Mouse (Mus musculus) bone marrow macrophage, adult 2 months (primary cell): ENCODE data around the gene Adm. TPM values are rescaled to one million over a fixed set of nuclear protein-coding genes. Genes with fewer than 3 reads are reported as not detected.

Experiments used
- H3K27ac ChIP-seq: 2 replicates; pipeline ENCODE4 v1.5.1; 2012; ENCODE audit warnings: low read depth, low read length; ENCODE audit not compliant: insufficient read depth
- H3K4me1 ChIP-seq: 2 replicates; pipeline ENCODE4 v1.6.1; 2012; ENCODE audit warnings: low read length; ENCODE audit not compliant: control insufficient read depth, insufficient read depth
- H3K4me3 ChIP-seq: 2 replicates; pipeline ENCODE4 v1.5.1; 2012; ENCODE audit warnings: mild to moderate bottlenecking, low read length, moderate library complexity; ENCODE audit not compliant: insufficient read depth
- CTCF ChIP-seq: IDR thresholded peaks from 2 replicates; pipeline ENCODE4 v1.5.1; 2012; ENCODE audit warnings: low read depth, mild to moderate bottlenecking, low read length, moderate library complexity
- POLR2A ChIP-seq: IDR thresholded peaks from 2 replicates; pipeline ENCODE4 v1.6.1; 2012; ENCODE audit warnings: mild to moderate bottlenecking, low read depth, low read length, borderline replicate concordance
- polyA plus RNA-seq: library from polyadenylated mRNA; stranded (reverse); fragments of >200 nt; gene quantifications from 2 replicates; pipeline ENCODE4 v1.2.4, GENCODE M21; 2012; ENCODE audit not compliant: missing spikeins, insufficient read depth, insufficient read length

Adm gene
- polyA plus RNA-seq, 1 experiment = not detected

DNA sequence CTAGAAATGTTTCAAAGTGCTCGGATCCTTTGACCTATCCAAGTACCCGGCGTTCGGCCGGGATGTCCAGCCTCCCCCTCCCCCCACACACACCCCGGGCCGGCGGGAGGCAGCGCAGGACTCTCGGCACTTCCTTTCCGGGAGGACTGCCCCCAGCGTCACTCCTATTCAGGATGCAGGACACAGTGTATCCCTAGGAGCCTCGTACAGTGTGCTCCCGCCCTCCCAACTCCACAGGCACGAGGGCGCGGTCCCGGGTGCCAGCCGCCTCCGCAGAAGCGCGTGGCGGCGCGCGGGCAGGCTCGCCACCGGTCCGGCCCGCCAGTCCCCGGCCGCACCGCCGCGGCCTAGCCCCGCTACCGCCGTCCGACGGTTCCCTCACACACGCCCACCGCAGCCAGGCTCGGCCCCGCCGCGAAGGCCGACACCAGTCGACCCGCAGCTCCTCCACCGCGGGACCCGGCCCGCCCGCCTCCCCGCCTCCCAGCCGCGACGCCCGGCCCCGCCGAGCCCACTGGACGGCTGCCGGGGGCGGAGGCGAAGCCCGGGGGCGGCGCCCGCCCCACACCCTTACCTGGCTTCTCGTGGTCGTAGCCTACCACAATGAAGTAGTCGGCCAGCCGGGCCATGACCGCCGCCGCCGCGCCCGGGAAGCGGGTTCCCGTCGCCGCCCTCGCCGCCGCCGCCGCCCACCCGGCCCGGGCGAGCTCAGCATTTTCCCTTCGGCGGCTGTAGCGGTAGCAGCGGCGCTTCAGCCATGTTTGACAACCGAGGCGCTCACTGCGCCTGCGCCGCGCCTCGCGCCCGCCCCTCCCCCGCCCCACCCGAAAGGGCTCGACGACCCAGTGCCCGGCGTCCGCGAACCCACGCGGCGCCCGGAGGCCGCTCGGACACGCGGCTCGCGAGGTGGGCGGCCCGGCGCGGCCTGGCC, 13.1 kb upstream of the Adm start, which contains the start of gene Sbf2:
Sbf2 (minus strand) TSS at position 790 of the 931 bp plus-strand sequence.
- peak within 1 kb of the TSS; percentile 72 for H3K4me3 ChIP-seq
- peaks cover 27% of the 10 kb centered on the region for H3K4me1 ChIP-seq
- H3K27ac ChIP-seq = peak within 1 kb of the TSS; percentile 87
- no peak for TF ChIP-seq POLR2A
- TF ChIP-seq CTCF = no peak

DNA sequence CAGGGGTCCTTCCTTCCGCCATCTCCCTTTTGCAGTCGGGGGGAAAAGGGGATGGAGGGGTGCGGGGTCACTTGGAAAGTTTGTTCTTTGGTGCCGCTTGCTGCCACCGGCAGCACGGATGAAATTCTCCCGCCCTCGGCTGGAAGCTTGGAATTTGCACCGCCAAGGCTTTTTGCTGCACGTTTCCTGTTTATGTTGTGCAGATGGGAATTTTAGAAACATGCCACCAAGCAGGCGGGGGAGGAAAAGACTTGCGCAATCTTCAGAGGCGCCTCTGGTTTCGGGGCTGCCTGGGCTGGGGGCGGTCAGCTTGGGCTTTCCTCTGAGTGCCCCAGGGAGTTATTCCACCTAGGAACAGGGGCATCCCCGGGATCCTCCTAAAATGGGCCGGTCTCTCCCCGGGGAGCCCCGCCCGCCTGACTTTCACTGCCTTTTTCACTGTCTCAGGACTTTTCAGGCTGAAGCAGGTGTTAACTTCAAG, 12.3 kb upstream of the Adm start:
- Histone ChIP-seq H3K4me3 (peak overlapping the region; percentile 72), H3K27ac (peak overlapping the region; percentile 87), H3K4me1 (peaks cover 31% of the 10 kb centered on the region)
- TF ChIP-seq POLR2A (no peak), CTCF (no peak)

DNA sequence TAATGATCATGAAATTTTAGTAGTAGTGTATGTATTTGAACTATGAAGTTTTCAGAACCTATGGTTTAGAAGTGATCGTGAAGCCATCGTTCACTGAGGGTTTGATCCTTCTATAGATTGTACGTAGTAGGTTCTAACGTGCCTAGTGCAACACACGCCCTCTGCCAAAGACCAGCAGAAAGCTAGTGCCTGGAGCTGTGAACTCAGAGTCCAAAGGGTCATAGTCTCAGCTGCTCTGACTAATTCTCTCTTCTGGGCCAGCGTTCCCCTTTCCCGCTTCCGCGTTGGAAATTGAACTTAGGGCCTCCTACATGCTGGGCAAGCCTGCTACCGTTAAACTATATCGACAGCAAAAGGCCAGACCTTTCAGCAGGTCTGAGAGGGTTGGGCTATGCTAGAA, 11.7 kb upstream of the Adm start:
- 0 out of 2 replicates have a peak overlapping the region, but pooled peaks have one; percentile 8 for H3K4me3 ChIP-seq
- peaks cover 34% of the 10 kb centered on the region for H3K4me1 ChIP-seq
- TF ChIP-seq CTCF (no peak), POLR2A (no peak)
- peak overlapping the region; percentile 87 for H3K27ac ChIP-seq

DNA sequence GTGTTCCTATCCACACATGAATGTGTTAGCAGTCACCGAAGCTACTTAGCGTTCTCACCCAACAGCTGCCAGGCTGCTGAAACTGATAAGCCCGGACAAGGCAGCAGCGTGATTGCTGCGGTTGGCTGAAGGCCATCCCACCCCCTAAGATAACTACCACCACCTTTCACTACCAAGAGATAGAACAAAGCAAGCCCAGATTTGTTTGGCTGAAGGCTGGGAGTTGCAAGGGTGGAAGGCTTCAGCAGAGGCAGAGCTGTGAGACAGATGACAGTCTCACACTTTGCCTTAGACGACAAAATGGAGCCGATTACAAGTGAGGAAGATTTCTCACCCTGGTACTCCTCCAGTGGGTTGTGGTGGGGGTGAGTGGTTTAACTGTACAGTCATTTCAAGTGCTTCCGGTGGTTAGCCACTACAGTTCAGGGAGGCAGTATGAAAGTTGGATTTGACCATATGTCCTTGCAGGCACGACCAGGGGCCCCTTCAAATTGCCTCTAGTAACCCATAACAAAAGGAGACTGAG, 8.3 kb upstream of the Adm start:
- H3K4me3 ChIP-seq = no peak overlapping the region
- no peak for TF ChIP-seq CTCF
- TF ChIP-seq POLR2A = no peak
- H3K27ac ChIP-seq = no peak overlapping the region
- peaks cover 22% of the 10 kb centered on the region for H3K4me1 ChIP-seq

DNA sequence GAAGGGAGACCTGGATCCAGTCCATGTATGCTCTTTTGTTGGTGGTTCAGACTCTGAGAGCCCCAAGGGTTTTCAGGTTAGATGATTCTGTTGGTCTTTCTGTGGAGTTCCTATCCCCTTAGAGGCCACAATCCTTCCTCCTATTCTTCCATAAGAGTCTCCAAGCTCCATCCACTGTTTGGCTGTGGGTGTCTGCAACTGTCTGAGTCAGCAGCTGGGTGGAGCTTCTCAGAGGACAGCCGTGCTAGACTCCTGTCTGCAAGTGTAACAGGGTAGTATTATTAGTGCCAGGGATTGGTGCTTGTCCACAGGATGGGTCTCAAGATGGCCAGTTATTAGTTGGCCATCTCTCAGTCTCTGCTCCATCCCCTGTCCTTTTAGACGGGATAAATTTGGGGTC, 3.4 kb upstream of the Adm start:
- no peak overlapping the region for H3K4me3 ChIP-seq
- TF ChIP-seq POLR2A (no peak), CTCF (no peak)
- H3K27ac ChIP-seq = no peak overlapping the region
- H3K4me1 ChIP-seq = peaks cover 13% of the 10 kb centered on the region

DNA sequence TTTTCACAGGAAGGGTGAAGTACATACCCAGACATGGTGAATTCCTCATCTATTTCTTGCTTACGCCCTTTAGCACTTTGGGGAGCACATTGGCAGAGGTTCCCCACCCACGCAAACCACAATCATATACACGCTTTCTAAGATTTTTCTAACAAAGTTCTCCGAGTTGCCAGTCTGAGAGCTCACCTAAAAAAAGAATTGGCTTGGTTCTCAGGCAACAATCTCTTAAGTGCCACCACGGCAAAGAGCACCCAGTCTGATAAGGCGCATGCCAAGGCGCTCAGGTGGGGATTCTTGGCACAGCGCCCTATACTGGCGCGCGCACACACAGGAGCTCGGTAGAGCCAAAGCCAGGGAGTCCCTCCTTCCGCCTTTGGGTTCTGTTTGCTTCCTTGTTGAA, 2.5 kb upstream of the Adm start:
- no peak overlapping the region for H3K27ac ChIP-seq
- H3K4me3 ChIP-seq = no peak overlapping the region
- peaks cover 11% of the 10 kb centered on the region for H3K4me1 ChIP-seq
- TF ChIP-seq CTCF (no peak), POLR2A (no peak)

DNA sequence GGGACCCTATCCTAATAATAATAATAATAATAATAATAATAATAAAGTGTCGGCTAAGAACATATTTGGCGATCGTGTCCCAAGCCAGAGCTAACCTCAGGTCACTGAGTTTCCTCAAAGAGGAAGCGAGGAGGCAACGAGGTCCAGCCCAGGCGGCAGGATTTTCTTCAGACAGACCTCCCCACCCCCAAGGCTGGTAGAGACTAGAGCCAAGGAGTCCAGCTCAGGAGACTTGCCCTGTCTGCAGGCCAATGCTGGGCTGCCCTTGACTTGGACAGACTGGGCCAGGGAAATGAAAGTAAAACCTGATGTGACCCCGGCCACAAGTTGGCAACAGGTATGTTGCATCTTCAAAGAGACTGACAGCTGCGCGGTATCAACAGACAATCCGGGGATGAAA, 2.0 kb upstream of the Adm start:
- TF ChIP-seq CTCF = no peak
- no peak for TF ChIP-seq POLR2A
- peak overlapping the region; percentile 58 for H3K4me3 ChIP-seq
- H3K27ac ChIP-seq = no peak overlapping the region
- H3K4me1 ChIP-seq = peaks cover 8% of the 10 kb centered on the region

DNA sequence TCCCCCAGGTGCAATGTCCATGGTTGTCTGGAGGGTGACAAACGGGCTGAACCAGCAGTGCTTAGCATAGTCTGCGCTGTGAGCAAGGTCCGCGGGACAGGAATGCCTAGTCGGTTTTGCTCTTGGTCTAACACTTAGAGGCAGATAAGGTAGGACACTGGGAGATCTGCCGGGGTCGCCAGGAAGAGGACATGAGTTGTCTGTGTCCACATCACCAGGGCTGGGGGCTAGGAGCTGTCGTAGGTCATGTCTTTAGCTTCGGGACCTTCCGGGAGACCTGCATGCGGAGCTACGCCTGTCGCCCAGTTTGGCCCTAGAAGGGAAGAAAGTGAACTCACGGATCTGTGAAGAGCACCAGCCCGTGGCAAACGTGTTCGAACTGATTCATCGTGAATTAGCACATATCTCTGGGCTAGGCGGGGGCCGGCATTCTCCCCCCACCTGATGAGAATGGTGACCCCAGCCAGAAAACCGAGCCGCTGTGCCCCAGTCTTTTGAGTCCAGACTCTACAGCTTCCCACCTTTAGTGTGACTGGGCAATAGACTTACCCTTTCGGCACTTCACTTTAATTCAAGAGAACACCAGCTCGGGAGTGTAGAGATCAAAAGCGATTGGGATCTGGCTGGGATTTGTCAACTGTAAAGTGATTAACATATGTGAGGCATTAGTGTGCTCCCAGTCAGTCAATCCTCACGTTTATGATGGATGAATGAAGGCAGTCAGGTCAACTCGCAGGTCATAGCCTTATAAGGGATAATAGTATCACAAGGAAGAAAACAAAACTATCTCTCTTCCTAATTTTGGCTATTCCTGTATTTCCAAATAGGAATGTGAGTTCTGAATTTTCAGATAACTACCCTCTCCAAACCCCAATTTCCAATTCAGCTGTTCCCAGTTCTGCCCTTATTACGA, 1.0 kb upstream of the Adm start:
- Histone ChIP-seq H3K4me3 (peak overlapping the region; percentile 58), H3K4me1 (peaks cover 14% of the 10 kb centered on the region)

DNA sequence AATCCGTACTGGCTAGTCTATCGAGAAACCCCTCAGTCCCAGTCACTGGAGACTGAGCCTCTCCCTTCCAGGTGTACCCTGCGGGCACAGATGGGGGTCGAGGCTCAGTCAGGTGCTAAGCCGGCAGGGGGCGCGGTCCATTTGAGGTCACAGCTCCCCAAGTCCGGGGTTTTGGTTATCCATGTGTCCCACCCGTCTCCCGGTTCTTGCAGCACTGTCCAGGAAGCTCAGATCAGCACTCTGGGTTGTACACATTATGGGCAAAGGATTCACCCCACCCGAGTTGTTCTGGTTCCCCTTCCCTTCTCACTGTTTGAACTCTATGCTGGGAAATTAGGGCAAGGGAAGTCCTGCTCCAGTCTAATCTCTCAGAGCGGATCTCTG, 370 bp upstream of the Adm start:
- Histone ChIP-seq H3K4me3 (peak overlapping the region; percentile 47), H3K27ac (no peak overlapping the region), H3K4me1 (peaks cover 14% of the 10 kb centered on the region)
- TF ChIP-seq POLR2A (no peak), CTCF (peak; percentile 53; the same call in 1 of the 2 replicates)

More for the DNA sequence above, 1.0 kb upstream of the Adm start:
- TF ChIP-seq POLR2A = no peak
- TF ChIP-seq CTCF = no peak
- H3K27ac ChIP-seq = no peak overlapping the region
